Mouse (Mus musculus) layer of hippocampus, adult 6 months (tissue): ENCODE measurements around the gene Bex3. TPM values are rescaled to one million over a fixed set of nuclear protein-coding genes. Genes with fewer than 3 reads are reported as not detected.

ENCODE experiments used
- long read RNA-seq, 2 experiments: library from polyadenylated mRNA; unstranded; transcript quantifications; one replicate each; pipeline ENCODE4 v2.0.0; 2019 to 2020
- polyA plus RNA-seq: library from polyadenylated mRNA; unstranded; fragments of <200 nt; fragmentation: Nextera tagmentation; gene quantifications from 2 replicates; pipeline ENCODE4 v1.2.3, GENCODE M21; 2021

Bex3 gene
- 596 and 636 TPM in 2 replicates for polyA plus RNA-seq
- long read RNA-seq, experiment 1, transcript Bex3-202 (3 exons, 826 nt), result minor isoform, 41 of 377 reads
- long read RNA-seq, experiment 1, transcript Bex3-203 (2 exons, 766 nt), result minor isoform, 10 of 377 reads
- long read RNA-seq, experiment 1, transcript Bex3-201 (3 exons, 930 nt), result major isoform, 287 of 377 reads
- long read RNA-seq, experiment 1, transcript Bex3-204 (3 exons, 933 nt), result minor isoform, 15 of 377 reads
- long read RNA-seq, experiment 1, partial matches to known transcripts, result 21 of 377 reads
- long read RNA-seq, experiment 1, other reads (novel, unspliced or antisense), result 3 of 377 reads
- long read RNA-seq, experiment 2, transcript Bex3-201 (3 exons, 930 nt), result major isoform, 74 of 88 reads
- long read RNA-seq, experiment 2, transcript Bex3-202 (3 exons, 826 nt), result minor isoform, 7 of 88 reads
- long read RNA-seq, experiment 2, transcript Bex3-204 (3 exons, 933 nt), result minor isoform, 5 of 88 reads
- long read RNA-seq, experiment 2, partial matches to known transcripts, result 0 of 88 reads
- long read RNA-seq, experiment 2, other reads (novel, unspliced or antisense), result 1 of 88 reads

GRCm38 (mm10) chrX:136269743-136270392 lies at the start of gene Bex3:
TSS of gene Bex3 (plus strand) at chrX:136270253.

DNA sequence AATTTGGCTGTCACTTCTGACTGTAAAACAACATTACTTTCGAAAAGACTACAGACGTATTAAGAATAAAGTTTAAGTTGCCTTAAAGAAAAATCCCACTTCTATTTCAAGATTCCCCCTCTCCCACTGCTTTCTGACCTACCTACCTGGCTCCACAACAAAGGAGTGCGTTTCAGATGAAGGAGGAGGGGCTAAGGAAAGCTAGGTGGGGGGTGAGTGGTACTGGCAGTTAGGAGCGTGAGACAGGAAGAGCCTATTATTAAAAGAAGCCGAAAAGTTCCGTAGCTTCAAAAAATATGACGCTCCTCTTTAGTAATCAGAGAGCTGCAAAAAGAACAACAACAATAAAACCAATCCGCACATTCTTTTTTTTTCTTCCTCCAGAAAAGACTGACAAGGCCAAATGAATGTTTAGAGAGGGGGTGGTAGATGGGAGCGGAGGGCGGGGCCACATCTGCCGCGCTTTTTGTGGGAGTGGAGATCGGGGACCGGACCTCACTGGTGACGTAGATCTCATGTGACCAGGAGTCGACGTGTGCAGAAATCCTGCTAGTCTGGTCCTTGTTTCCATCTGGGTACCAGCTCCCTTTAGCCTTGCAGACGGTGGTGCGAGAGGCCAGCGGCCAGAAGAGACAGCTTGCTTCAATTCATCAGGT lies 25.4 kb upstream of the Bex3 start, which contains the start of gene Tceal9:
Gene Tceal9, plus strand, starts transcription at position 506 of the 656 bp plus-strand sequence.

Other genes with a start within 250 kb of the Bex3 start
- gene Arxes1, start 236.9 kb upstream of the Bex3 start, polyA plus RNA-seq, result 30.1 and 33.2 TPM in 2 replicates
- 685 and 687 TPM in 2 replicates for gene Bex2, start 202.0 kb upstream of the Bex3 start, polyA plus RNA-seq
- not detected in 2 replicates for gene Nxf3, start 185.0 kb upstream of the Bex3 start, polyA plus RNA-seq
- 38.4 and 42.5 TPM in 2 replicates for gene Bex4, start 131.3 kb upstream of the Bex3 start, polyA plus RNA-seq
- 76.8 and 80.5 TPM in 2 replicates for gene Tceal8, start 97.9 kb upstream of the Bex3 start, polyA plus RNA-seq
- gene Tceal5, start 66.4 kb upstream of the Bex3 start, polyA plus RNA-seq, result 57.5 and 59.5 TPM in 2 replicates
- 2.1 and 3.4 TPM in 2 replicates for gene Tceal7, start 55.5 kb upstream of the Bex3 start, polyA plus RNA-seq
- gene Bex1, start 54.7 kb upstream of the Bex3 start, polyA plus RNA-seq, result 124 and 145 TPM in 2 replicates
- 189 and 202 TPM in 2 replicates for gene Tceal9, start 25.2 kb upstream of the Bex3 start, polyA plus RNA-seq
- gene Kir3dl1, start 247.7 kb downstream of the Bex3 start, polyA plus RNA-seq, result not detected in 2 replicates